Mouse (Mus musculus): ENCODE measurements at regions not wholly inside any gene's neighbourhood (a gene's known extent, or its start where the extent isn't known, plus 50 kb on each side); places are given as distances from the start of the nearest gene placed in this dataset.

DNA sequence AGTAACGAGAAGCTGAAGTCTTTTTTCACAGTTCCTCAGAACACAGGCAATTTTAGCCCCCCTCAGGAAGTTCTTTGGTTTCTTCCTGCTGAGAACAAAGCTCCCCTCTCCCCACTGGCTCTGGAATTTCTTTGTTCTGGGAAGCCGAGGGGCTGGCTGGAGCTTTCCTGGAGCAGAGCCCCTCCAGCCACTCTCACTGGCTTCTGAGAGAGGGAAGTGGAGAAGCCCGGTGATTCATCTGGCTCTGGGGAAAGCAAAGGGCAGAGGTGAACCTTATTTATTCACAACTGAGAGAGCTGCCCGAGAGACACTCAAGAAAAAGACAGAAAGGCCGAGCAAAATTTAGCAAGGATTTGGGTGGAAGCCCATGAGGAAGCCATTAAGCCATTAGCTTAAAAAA lies 63.9 kb downstream of the Ddx3x start:
- DNase-seq, result peak; percentile 21 to 44

GRCm38 (mm10) chrX:13345126-13345525 lies 64.4 kb downstream of the Ddx3x start:
- peak in 1 of 2 experiments; percentile 5 for DNase-seq

GRCm38 (mm10) chrX:13346011-13346631 lies 65.4 kb downstream of the Ddx3x start:
- no peak for DNase-seq

GRCm38 (mm10) chrX:13346696-13347026 lies 65.9 kb downstream of the Ddx3x start:
- DNase-seq, result peak; percentile 3 to 29

DNA sequence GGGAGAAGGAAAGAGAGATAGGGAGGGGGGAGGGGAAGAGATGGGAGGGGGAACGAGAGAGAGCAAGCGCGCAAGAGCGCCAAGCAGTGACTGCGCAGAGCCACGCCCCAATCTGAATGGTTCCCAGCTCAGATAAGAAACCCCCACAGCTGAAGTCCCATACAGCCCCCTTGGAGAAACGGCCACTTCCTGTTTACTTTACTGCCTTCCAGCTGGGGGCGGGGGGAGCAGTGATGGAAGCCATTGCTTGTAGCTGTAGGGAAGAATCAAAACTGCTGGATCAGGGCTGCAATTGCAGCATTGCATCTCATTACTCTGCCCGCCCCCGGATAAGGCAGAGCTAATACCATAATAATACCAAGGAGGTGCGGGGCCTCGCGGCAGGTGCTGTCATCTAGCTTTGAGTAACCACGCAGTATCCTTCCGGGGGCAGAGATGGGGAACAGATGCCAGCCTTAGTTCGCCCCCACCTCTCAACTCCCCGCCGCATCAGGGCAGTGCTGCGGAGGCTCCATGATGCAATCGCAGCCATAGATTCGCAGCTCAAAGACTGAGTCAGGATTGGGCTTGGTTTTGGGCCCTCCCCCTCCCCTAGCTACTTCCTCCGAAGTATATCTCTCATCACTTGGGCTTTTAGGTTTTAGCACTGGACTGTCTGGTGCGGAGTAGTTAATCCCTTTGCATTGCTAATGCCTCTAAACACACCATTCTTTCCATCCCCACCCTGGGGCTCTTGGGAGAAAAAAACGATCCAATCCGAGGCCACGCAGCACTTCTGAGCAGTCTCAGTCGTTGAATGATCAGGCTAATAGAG lies 66.5 kb downstream of the Ddx3x start:
- DNase-seq, result peak; percentile 61 to 72

DNA sequence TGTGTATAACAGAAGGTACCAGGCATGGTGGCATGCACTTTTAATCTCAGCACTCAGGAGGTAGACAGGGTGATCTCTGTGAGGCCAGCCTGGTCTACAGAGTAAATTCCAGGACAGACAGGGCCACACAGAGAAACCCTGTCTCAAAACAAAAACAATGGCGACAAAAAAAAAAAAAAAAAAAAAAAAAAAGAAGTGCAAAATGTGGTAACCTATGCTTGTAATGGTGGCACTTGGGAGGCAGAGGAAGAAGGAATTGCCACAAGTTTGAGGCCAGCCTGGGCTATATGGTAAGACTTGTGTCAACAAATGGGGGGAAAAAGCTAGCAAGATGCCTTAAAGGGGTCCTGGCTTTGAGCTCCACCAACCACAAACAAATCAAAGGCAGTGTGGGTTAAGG lies 67.6 kb downstream of the Ddx3x start:
- no peak for DNase-seq

DNA sequence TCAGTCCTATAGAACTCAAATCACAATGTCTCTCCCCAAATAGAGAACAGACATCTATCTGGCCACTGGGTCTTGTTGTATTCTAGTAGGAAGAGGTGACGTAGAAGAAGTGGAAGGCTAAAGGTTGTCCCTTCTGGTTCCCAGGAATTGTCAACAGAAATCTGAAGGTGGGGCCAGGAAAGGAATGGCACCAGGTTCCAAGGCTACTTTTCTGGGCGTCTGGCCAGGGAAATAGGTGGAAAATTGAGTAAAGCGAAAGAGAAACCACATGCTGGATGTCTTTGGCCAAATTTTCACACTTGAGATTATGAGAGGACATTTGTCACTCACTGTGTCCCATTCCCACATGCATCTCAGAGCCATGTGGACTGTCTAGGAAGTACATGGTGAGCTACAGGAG lies 69.7 kb downstream of the Ddx3x start:
- DNase-seq, result peak; percentile 32 to 62

DNA sequence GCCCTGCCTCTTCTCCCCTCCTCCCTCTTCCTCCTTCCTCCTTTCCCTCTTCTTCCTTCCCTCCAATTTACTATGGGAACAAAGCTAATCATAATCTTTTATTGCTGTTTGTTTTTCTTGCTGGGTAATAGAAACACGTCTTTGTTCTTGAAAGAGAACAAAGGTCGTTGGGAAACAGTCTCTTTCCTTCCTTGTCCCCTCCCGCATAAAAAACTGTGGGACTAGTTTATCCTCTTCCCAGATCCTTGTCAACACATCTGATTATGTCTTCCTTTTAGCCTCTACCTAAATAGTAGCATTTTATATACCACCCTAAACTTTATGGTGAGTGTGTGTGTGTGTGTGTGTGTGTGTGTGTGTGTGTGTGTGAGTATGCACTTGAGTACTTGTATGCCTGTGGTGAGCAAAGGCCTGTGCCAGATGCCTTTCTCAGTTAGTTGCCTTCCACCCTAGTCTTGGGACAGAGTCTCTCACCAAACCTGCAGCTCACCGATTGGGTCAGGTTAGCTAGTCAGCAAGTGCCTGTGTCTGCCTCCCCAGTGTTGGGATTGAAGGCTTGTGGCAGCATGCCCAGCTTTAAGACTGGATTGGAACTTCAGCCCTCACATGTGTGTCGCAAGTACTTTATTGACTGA lies 76.5 kb downstream of the Ddx3x start:
- DNase-seq, result no peak

DNA sequence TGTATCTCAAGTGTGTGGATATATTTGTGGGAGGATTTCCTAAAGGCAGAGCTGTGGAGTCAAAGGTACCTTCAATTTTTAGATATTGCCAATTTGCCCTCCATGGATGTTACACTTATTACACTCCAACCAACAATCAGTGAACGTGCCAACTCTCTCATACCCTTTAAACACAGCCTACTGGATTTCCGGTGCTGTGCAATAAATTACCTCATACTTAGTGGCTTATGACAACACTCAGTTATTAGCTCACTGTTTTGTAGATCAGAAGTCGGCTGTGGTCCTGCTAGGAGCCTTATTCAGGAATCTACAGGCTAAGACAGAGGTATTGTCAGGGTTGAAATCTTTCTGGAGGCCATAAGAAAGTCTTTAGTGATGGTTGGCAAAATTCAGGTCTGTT lies 77.2 kb downstream of the Ddx3x start:
- DNase-seq, result no peak

DNA sequence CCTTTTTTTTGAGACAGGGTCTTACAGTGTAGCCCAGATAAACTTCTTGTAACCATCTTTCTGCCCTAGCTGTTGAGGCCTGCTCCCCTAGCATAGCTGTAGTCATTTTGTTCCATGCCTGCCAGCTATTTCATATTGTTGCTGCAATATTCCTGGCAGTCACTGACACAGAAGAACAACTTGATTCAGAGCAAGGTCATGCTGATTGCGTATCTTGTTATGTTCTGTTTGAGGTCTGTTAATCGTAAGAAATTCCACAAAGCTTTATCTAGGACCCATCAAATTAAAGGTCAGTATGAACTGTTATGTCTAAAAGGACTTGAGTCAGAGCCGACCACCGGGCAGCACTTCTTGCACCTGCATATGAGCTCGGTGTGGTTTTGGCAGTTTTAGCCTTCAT lies 79.7 kb downstream of the Ddx3x start:
- peak; percentile 25 to 31 for DNase-seq

DNA sequence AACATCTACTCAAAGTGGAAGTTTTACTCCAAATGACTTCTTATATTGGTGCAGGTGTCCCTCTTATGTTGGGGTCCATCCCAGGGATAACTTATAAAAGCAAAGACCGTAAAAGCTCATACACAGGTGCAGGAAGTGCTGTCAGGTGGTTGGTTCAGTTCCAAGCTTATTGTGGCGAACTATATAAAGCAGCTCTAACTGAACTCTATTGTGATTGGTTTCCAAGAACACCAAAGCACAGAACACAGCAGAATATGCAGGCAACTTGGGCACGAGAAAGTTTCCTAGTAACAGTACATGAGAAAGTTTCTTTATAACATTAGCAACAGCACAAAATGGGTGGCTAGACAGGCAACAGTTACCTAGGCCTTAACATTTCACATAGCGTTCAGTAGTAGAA lies 89.5 kb downstream of the Ddx3x start:
- no peak for DNase-seq

DNA sequence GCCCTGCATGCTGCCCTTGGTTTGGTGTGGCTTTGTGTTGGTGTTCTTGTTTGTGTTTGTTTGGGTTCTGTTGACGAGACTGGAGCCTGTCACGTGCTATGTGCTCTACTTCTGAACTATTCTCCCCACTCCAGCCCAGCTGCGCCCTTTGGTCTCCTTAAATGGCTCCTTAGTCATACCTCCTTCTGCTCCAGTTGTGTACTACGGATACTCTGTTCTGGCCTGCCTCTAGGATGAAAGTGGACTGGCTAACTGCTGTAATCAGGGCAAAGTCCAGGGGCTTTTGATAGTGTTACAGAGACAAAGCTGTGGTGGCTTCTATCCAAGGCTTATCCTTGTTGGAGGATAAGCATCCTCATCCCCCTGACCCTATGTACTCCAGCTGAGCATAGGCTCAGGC lies 92.0 kb downstream of the Ddx3x start:
- DNase-seq, result no peak

DNA sequence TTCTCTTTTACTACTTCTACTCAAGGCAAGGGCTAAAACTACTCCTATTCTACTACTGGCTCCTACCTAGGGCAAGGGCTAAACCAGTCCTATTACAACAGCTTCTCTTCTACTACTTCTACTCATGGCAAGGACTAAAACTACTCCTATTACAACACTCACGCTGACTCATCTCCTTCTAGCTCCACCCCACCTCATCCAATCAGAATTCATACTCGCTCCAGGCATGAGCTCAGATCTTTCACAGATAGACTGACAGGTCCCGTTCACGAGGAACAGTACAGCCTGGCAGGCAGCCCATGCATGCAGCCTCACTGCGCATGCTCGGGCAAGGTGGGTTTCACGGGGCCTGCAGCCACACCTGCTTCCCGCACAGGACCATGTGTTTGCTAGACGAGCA lies 79.6 kb upstream of the Nyx start:
- DNase-seq, result peak; percentile 7 to 20

DNA sequence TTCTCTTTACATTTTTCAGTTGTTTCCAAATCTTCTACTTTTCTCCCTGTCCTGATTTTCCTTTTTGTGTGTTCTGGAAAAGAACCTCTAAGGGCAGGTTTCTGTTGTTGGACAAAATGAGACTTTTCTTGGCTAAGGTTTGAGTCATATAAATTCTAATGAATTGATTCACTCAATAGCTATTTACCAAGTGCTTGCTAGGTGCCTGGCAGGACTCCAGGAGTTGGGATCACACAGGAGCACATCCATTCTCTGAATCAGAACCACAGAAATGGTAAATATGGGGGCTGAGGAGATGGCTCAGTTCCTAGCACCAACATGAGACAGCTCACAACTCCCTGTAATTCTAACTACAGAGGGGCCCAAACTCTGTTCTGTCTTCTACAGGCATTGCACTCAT lies 67.4 kb upstream of the Nyx start:
- peak; percentile 48 to 65 for DNase-seq

DNA sequence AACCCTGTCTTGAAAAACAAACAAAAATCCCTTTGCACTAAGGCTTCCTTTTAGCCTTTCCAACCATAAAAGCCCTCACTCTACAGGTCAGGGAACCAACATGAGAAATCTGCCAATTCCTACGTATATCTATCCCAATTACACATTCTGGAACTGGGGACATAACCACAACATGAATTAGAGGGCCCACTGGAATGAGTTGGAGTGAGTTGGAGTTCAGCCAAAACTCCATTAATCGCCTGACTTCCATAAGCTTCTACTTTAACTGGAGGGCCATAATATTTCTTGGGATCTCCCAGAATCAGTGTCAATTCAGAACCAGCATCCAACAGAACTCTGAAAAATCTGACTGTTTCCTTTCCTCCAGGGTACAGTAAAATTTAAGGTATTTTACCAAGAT lies 53.2 kb upstream of the Nyx start:
- no peak for DNase-seq

DNA sequence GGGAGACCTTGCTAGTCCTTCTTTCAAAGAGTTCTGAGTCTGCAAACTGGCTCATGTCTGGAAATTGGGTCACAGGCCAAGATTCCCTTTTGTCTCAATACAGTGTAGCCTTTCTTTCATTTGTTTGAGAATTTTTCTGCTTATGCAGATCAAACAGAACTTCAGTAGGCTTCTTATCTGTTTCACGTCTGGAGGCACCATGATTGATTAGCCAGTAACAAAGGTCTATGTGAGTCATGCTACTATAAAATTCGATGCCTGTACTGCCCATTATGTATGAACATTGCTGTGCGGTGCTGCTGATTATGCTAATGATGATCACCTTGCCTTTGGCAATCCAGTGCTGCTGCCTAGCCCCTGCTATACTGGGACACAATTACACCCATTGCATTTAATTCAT lies 52.8 kb upstream of the Nyx start:
- DNase-seq, result peak in 1 of 2 experiments; percentile 15

Measured in adrenal gland, postnatal 36 days (tissue).